Mouse (Mus musculus) naive thymus-derived CD4-positive, alpha-beta T cell, adult 5 months (primary cell): ENCODE measurements around the gene Thoc2. TPM values are rescaled to one million over a fixed set of nuclear protein-coding genes. Genes with fewer than 3 reads are reported as not detected.

Source experiments
- polyA plus RNA-seq: library from polyadenylated mRNA; unstranded; fragments of 100-300 nt; shearing (Covaris generic); gene quantifications from one replicate; pipeline ENCODE4 v1.2.1, GENCODE M21; 2017

The Thoc2 gene
- polyA plus RNA-seq, result 117 TPM

DNA sequence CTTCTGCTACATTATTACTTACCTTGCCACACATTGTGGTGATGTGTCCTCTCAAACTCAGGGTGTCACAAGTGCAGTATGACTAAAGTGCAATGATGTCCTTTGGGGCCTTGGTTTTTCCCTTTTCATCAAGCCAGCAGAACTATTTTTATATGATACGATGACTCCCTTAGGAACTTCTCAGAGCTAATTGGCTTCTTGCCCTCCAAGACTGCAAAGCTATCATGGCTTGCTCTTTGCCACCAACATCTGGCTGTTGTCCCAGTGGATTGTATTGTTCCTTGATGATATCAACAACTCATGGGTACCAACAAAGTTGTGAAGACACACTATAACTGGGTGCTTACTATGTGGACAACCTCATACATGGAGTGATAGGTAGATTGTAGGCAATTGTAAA is at the start of gene Thoc2:
TSS of gene Thoc2 (minus strand) at position 101 of the 400 bp plus-strand sequence.

Other genes with a start within 250 kb of the Thoc2 start
- gene Xiap, start 139.0 kb upstream of the Thoc2 start, polyA plus RNA-seq, result 8.9 TPM
- 94.4 TPM for gene Stag2, start 228.6 kb upstream of the Thoc2 start, polyA plus RNA-seq